Mouse (Mus musculus) neutrophil, adult 65 days (primary cell): Measurements from ENCODE around the gene Cog7. TPM values are rescaled to one million over a fixed set of nuclear protein-coding genes. Genes with fewer than 3 reads are reported as not detected.

Source experiments
- total RNA-seq: library from RNA; stranded (reverse); gene quantifications from 2 replicates; pipeline ENCODE4 v1.2.4, GENCODE M21; 2023

The Cog7 gene
- 8.2 and 9.2 TPM in 2 replicates for total RNA-seq

DNA sequence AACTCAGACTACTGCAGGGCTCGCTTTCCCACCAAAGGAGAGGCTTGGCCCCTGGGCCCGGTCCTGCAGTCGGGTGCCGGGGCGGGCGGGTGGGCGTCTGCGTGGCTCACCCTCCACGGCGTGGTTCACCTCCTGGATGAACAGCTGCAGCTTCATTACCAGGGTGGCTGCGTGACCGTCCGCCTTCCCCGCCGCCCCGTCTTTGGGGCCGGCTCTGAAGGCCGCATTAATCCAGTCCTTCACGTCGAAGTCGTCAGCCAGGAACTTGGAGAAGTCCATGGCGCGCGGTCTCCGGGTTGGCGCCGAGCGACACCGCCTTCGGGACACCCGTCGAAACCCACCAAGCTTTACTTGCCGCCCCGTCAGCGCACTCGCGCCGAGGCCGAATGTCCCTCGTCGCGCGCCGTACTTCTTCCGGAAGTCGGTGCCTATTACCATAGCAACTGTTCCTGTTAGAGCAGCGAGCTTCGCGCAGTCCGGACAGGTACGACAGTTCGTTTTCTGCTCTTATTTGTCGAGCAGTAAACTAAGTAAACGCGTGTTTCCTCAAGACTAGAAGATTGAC lies at the start of gene Cog7:
Cog7 (minus strand) TSS at position 405 of the 565 bp plus-strand sequence.

GRCm38 (mm10) chr7:122020667-122021354 lies 39.3 kb upstream of the Cog7 start, which contains the start of gene Gga2:
TSS of gene Gga2 (minus strand) at chr7:122021222.

DNA sequence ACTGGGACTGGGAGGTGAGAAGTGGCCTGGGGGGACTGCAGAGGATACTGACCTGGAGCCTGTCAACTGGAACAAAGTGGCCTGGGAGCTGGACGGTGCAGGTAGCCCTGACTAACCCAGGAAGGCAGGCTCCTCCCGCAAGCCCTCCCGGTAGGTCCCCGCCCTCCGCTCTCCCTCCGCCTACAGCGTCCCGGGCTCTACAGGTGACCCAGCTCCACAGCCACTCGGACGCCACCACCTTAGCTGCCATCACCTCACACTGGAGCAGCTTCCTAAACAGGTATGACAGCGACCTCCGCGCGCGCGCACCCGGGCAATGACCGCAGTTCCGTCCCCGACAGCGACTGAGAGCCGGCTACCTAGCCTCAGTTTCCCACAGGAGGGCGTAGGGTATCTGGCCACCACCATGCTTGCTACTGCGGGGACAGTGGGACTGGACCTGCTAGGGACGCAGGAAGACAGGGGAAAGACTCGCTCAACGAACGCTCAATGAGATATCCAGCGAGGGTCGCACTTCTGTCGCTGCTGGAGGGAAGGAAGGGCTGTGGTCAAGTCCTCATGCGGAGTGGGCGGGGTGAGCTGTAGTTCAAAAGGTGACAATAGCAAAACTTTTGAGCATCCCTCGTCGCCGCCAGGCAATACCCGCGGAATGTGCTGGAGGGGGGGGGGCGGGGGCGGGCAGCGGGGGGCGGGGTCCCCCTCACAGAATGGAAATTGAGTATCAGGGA lies 116.5 kb downstream of the Cog7 start, which contains the start of gene Scnn1b:
Scnn1b (plus strand) TSS at position 181 of the 728 bp plus-strand sequence.

Other genes starting within 250 kb of the Cog7 start
- not detected in 2 replicates for gene Scnn1g, start 247.2 kb downstream of the Cog7 start, total RNA-seq
- not detected in 2 replicates for gene Scnn1b, start 116.7 kb downstream of the Cog7 start, total RNA-seq
- 12.2 and 16.7 TPM in 2 replicates for gene Gga2, start 39.5 kb upstream of the Cog7 start, total RNA-seq
- gene Ubfd1, start 85.5 kb upstream of the Cog7 start, total RNA-seq = 19.1 and 22.5 TPM in 2 replicates
- 1.1 and 1.3 TPM in 2 replicates for gene Ears2, start 85.6 kb upstream of the Cog7 start, total RNA-seq
- 25.6 and 34.9 TPM in 2 replicates for gene Ndufab1, start 120.2 kb upstream of the Cog7 start, total RNA-seq
- 2.6 and 4.3 TPM in 2 replicates for gene Palb2, start 151.3 kb upstream of the Cog7 start, total RNA-seq
- 41.4 and 55.5 TPM in 2 replicates for gene Dctn5, start 151.3 kb upstream of the Cog7 start, total RNA-seq
- 33.7 and 40.3 TPM in 2 replicates for gene Plk1, start 177.7 kb upstream of the Cog7 start, total RNA-seq
- not detected in 2 replicates for gene Ern2, start 204.5 kb upstream of the Cog7 start, total RNA-seq
- not detected in 2 replicates for gene Chp2, start 237.8 kb upstream of the Cog7 start, total RNA-seq